Mouse (Mus musculus) lung, adult 2 months (tissue): Measurements from ENCODE around the gene Gm49387. TPM values are rescaled to one million over a fixed set of nuclear protein-coding genes. Genes with fewer than 3 reads are reported as not detected.

ENCODE experiments used
- DNase-seq: peaks from one replicate; pipeline ENCODE4 v3.0.0; 2022
- H3K4me1 ChIP-seq: fragments of 200-500 bp; 2 replicates; pipeline ENCODE4 v1.6.1; 2011; ENCODE audit warnings: low read length; ENCODE audit not compliant: control insufficient read depth, insufficient read depth
- H3K4me3 ChIP-seq: fragments of 200-500 bp; replicated peaks from 2 replicates; pipeline ENCODE3; 2011; ENCODE audit warnings: low read depth, mild to moderate bottlenecking, control low read depth, low read length; ENCODE audit errors: extremely low read depth
- CTCF ChIP-seq: fragments of 200-500 bp; IDR thresholded peaks from 2 replicates; pipeline ENCODE4 v1.5.1; 2011; ENCODE audit warnings: mild to moderate bottlenecking, low read length, control low read depth; ENCODE audit not compliant: insufficient read depth
- POLR2A ChIP-seq: fragments of 200-500 bp; IDR thresholded peaks from 2 replicates; pipeline ENCODE4 v1.6.1; 2011; ENCODE audit warnings: low read depth, mild to moderate bottlenecking, control low read depth, low read length, borderline replicate concordance; ENCODE audit errors: extremely low read depth
- WGBS: fragments of 180-500 bp; shearing (Covaris S2); methylation state at CpG from one replicate; pipeline ENCODE4 v1.1.7; 2018; 5-methylcytosine and 5-hydroxymethylcytosine counted together
- polyA plus RNA-seq: library from polyadenylated mRNA; depleted of rRNA; stranded (reverse); fragments of >200 nt; gene quantifications from 2 replicates; pipeline ENCODE4 v1.2.3, GENCODE M21; 2012

Gene Gm49387
- polyA plus RNA-seq, 1 experiment = not detected

- no peak for TF ChIP-seq CTCF
- peak; percentile 35; the same call in 1 of the 2 replicates for TF ChIP-seq POLR2A
- H3K4me3 ChIP-seq = no peak overlapping the region
- DNase-seq = peak; percentile 69
- H3K4me1 ChIP-seq = peaks cover 15% of the 10 kb centered on the region
- 17% methylated on average over 9 of the region's 9 CpGs for WGBS
Observed at GRCm38 (mm10) chr14:31662555-31663211, 22.0 kb upstream of the Gm49387 start.

GRCm38 (mm10) chr14:31661671-31662554 is 21.2 kb upstream of the Gm49387 start:
- WGBS = 6% methylated on average over 44 of the region's 44 CpGs
- TF ChIP-seq POLR2A (peak; percentile 69; the same call in 1 of the 2 replicates), CTCF (0 out of 2 replicates have a peak, but pooled peaks have one; percentile 4)
- H3K4me1 ChIP-seq = peaks cover 16% of the 10 kb centered on the region
- H3K4me3 ChIP-seq = peak overlapping the region; percentile 63
- DNase-seq = peak; percentile 75

- peaks cover 16% of the 10 kb centered on the region for H3K4me1 ChIP-seq
- WGBS = 72% methylated on average over 7 of the region's 7 CpGs
- no peak for TF ChIP-seq POLR2A
- TF ChIP-seq CTCF = no peak
- no peak for DNase-seq
- no peak overlapping the region for H3K4me3 ChIP-seq
Observed at GRCm38 (mm10) chr14:31660312-31661093, 19.8 kb upstream of the Gm49387 start.

GRCm38 (mm10) chr14:31659501-31660181 is 19.0 kb upstream of the Gm49387 start:
- peak; percentile 4 for DNase-seq
- no peak for TF ChIP-seq POLR2A
- TF ChIP-seq CTCF = no peak
- WGBS = 44% methylated on average over 10 of the region's 10 CpGs
- Histone ChIP-seq H3K4me3 (no peak overlapping the region), H3K4me1 (peaks cover 16% of the 10 kb centered on the region)

GRCm38 (mm10) chr14:31658126-31658680 is 17.5 kb upstream of the Gm49387 start:
- DNase-seq = no peak
- TF ChIP-seq CTCF (no peak), POLR2A (no peak)
- H3K4me3 ChIP-seq = no peak overlapping the region
- H3K4me1 ChIP-seq = peaks cover 10% of the 10 kb centered on the region
- WGBS = 92% methylated on average over 8 of the region's 8 CpGs

- TF ChIP-seq CTCF = peak; percentile 74
- no peak for TF ChIP-seq POLR2A
- peak; percentile 68 for DNase-seq
- Histone ChIP-seq H3K4me3 (no peak overlapping the region), H3K4me1 (peaks cover 5% of the 10 kb centered on the region)
- 13% methylated on average over 5 of the region's 5 CpGs for WGBS
Observed at GRCm38 (mm10) chr14:31656857-31657645, 16.4 kb upstream of the Gm49387 start.

- Histone ChIP-seq H3K4me3 (no peak overlapping the region), H3K4me1 (peaks cover 5% of the 10 kb centered on the region)
- DNase-seq = no peak
- no peak for TF ChIP-seq POLR2A
- TF ChIP-seq CTCF = no peak
- WGBS = 69% methylated on average over 7 of the region's 7 CpGs
Observed at GRCm38 (mm10) chr14:31656386-31656785, 15.7 kb upstream of the Gm49387 start.

- no peak for TF ChIP-seq CTCF
- DNase-seq = no peak
- WGBS = 85% methylated on average over 14 of the region's 14 CpGs
- no peak overlapping the region for H3K4me3 ChIP-seq
- peaks cover 5% of the 10 kb centered on the region for H3K4me1 ChIP-seq
Observed at GRCm38 (mm10) chr14:31655406-31655805, 14.7 kb upstream of the Gm49387 start.
